Mouse (Mus musculus) ES-E14 (cell line): ENCODE results near the gene Zfp36l1. TPM values are rescaled to one million over a fixed set of nuclear protein-coding genes. Genes with fewer than 3 reads are reported as not detected.

ENCODE experiments used
- DNase-seq: peaks from one replicate; pipeline ENCODE4 v3.0.0-alpha.2; 2013; ENCODE audit warnings: low read depth, low spot score
- H3K27ac ChIP-seq: 2 replicates; pipeline ENCODE4 v1.5.1; 2012; ENCODE audit warnings: low read depth, mild to moderate bottlenecking, low read length, moderate library complexity, mixed read lengths; ENCODE audit not compliant: poor library complexity, insufficient read depth, severe bottlenecking
- H3K36me3 ChIP-seq: 2 replicates; pipeline ENCODE4 v1.6.1; 2012; ENCODE audit warnings: mild to moderate bottlenecking, low read length, moderate library complexity, mixed read lengths; ENCODE audit not compliant: control insufficient read depth, poor library complexity, insufficient read depth, severe bottlenecking
- H3K4me1 ChIP-seq, 2 experiments: fragments of 150-350 bp in 1 of 2; sonication (generic) in 1 of 2; 2 replicates each; pipeline ENCODE4 v1.6.1; 2012; ENCODE audit warnings: low read length in 2 of 2, mild to moderate bottlenecking in 1 of 2, mixed read lengths in 1 of 2; ENCODE audit not compliant: control insufficient read depth in 2 of 2, insufficient read depth in 2 of 2, poor library complexity in 1 of 2
- H3K4me3 ChIP-seq, 2 experiments: fragments of 150-350 bp in 1 of 2; sonication (generic) in 1 of 2; 2 replicates each; pipeline ENCODE4 v1.5.1; 2012; ENCODE audit warnings: low read length in 2 of 2, low read depth in 1 of 2, mild to moderate bottlenecking in 1 of 2, mixed read lengths in 1 of 2; ENCODE audit not compliant: insufficient read depth in 1 of 2, poor library complexity in 1 of 2, severe bottlenecking in 1 of 2
- H3K9ac ChIP-seq: 2 replicates; pipeline ENCODE4 v1.6.1; 2012; ENCODE audit warnings: low read depth, mild to moderate bottlenecking, low read length, mixed read lengths; ENCODE audit not compliant: poor library complexity, insufficient read depth, severe bottlenecking
- H3K9me3 ChIP-seq: fragments of 150-350 bp; sonication (generic); 2 replicates; pipeline ENCODE4 v1.6.1; 2012; ENCODE audit warnings: low read depth, mild to moderate bottlenecking, low read length; ENCODE audit not compliant: control insufficient read depth, insufficient read depth
- CHD2 ChIP-seq: IDR thresholded peaks from 2 replicates; pipeline ENCODE4 v1.6.1; 2014; ENCODE audit warnings: mild to moderate bottlenecking, low read depth, low read length, inconsistent platforms
- HCFC1 ChIP-seq: IDR thresholded peaks from 2 replicates; pipeline ENCODE4 v1.6.1; 2012; ENCODE audit warnings: low read length, inconsistent platforms, borderline replicate concordance; ENCODE audit not compliant: insufficient read depth
- MAFK ChIP-seq: IDR thresholded peaks from 2 replicates; pipeline ENCODE4 v1.6.1; 2014; ENCODE audit warnings: mild to moderate bottlenecking, low read depth, low read length, inconsistent platforms; ENCODE audit not compliant: insufficient read depth
- ZC3H11A ChIP-seq: IDR thresholded peaks from 2 replicates; pipeline ENCODE4 v1.6.1; 2012; ENCODE audit warnings: low read depth, mild to moderate bottlenecking, inconsistent platforms, low read length, borderline replicate concordance
- ZNF384 ChIP-seq: IDR thresholded peaks from 2 replicates; pipeline ENCODE4 v1.6.1; 2012; ENCODE audit warnings: low read depth, low read length, inconsistent platforms
- in situ Hi-C, 2 experiments: fragments of 600-800 bp; cut with MboI; formaldehyde crosslinking; loops; one replicate each; pipeline ENCODE4 v1.15.1; 2025; ENCODE audit warnings: low sequenced_read_pairs in 2 of 2, inconsistent platforms in 1 of 2; ENCODE audit not compliant: unreplicated experiment in 2 of 2
- total RNA-seq: library from RNA; depleted of rRNA; stranded (reverse); fragments of 300-350 nt; gene quantifications from 2 replicates; pipeline ENCODE4 v1.2.3, GENCODE M21; 2012

Gene Zfp36l1
- total RNA-seq, 1 experiment = 19.8 TPM

DNA sequence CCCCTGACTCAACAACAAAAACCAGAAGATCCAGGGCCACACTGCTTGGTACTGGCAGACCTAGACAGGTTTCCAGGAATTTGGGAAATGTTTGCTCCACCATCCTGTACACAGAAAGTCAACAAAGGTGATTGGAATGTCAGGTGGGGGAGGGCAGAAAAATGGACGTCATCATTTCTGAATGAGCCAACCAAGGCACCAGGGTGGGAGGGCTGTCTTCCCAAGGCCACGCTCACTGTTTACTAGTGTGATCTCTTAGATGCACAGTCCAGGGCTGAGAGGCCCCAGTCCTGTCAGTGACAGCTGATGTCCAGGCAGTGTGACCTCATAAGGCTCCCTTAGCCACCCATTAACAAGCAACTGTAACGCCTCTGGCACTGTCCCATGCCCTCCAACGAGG is 32.9 kb downstream of the Zfp36l1 start:
- H3K36me3 ChIP-seq = no peaks in the 10 kb centered on the region
- no peak overlapping the region for H3K9ac ChIP-seq
- H3K4me1 ChIP-seq = peaks cover 2 to 19% of the 10 kb centered on the region in 2 experiments; a peak in 3 of 4 replicates
- in situ Hi-C loops = no loop called here
- H3K9me3 ChIP-seq = no peaks in the 10 kb centered on the region
- no peak overlapping the region for H3K4me3 ChIP-seq
- TF ChIP-seq ZNF384 (no peak), CHD2 (no peak), MAFK (no peak), HCFC1 (no peak), ZC3H11A (no peak)
- H3K27ac ChIP-seq = no peak overlapping the region
- no peak for DNase-seq

DNA sequence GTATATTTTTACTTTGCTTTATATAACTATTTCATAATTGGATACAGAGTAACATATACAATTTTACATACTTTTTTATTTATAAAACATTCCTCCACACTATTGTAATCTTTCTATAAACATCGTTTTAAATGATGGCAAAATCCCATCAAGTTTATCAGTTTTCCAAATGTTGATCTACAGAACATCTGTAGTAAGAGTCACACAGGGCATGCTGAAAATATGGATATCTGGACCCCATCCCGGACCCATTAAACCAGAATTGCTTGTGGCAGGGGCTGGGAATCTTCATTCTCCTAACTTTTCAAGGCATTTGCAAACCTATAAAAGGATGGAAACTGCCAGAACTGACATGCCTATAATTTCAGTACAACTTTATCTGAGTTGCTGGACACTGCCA is 38.5 kb downstream of the Zfp36l1 start:
- H3K4me3 ChIP-seq = no peak overlapping the region
- no peak overlapping the region for H3K27ac ChIP-seq
- peaks cover 0 to 3% of the 10 kb centered on the region in 2 experiments; a peak in 3 of 4 replicates for H3K4me1 ChIP-seq
- DNase-seq = no peak
- no peaks in the 10 kb centered on the region for H3K9me3 ChIP-seq
- in situ Hi-C loops = no loop called here
- TF ChIP-seq CHD2 (no peak), HCFC1 (no peak), ZNF384 (no peak), ZC3H11A (no peak), MAFK (no peak)
- H3K9ac ChIP-seq = no peak overlapping the region
- no peaks in the 10 kb centered on the region for H3K36me3 ChIP-seq

DNA sequence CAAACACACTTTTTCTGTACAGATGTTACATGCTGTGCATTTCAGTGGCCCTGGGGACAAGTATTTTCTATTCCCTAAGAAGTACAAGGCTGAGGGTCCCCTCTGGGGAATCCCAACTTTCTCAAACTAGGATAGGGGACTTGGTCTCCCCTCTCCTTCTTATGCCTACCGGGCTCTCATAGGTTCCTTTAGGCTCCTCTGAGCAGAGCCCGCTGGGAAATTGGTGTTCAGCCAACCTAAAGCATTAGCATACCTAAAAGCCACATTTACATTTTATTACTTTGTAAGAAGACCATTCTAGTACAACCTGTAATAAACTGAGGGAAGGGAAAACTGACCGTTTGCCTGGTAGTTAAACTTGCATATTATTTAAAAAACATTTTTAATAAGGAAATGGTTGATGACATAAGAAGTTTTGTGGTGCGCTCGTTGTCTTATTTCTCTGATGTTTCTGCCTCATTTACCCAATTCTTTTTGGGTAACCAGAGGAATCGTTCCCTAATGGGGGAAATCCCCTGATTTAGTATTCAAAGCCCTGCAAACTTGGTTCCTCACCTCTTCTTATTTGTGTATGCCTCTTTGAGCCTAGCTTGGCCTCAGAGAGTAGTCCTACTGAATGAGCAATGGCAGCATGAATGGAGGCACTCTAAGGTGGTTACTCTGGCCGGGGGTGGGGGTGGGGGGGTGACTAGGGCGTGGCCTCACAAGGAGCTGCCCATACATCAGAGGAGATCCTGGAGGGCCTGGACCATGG is 42.1 kb downstream of the Zfp36l1 start:
- Histone ChIP-seq H3K9me3 (no peaks in the 10 kb centered on the region), H3K9ac (no peak overlapping the region), H3K4me3 (no peak overlapping the region), H3K27ac (no peak overlapping the region), H3K36me3 (no peaks in the 10 kb centered on the region), H3K4me1 (peaks cover 0 to 5% of the 10 kb centered on the region in 2 experiments; a peak in 3 of 4 replicates)
- in situ Hi-C loops = no loop called here
- no peak for TF ChIP-seq CHD2
- TF ChIP-seq ZC3H11A = no peak
- TF ChIP-seq HCFC1 = no peak
- no peak for TF ChIP-seq MAFK
- TF ChIP-seq ZNF384 = no peak
- no peak for DNase-seq

DNA sequence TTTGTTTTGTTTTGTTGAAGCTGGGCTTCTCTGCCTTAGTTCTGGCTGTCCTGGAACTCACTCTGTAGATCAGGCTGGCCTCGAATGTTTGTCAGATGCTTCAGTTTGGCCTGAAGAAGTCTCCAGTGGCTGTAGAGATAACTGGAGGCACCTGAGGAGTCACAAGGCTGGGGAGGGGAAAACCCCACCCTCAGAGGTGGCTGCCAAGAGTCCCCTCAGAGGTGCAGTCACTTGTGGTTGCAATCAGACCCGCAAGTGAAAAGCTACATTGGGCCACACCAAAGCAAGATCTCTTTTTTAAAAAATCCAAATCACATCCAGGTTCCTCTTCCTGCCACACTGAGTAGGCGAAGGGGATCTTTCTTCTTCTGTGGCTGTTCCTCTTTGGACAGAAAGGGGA is 43.8 kb downstream of the Zfp36l1 start:
- Histone ChIP-seq H3K9ac (no peak overlapping the region), H3K9me3 (no peaks in the 10 kb centered on the region), H3K36me3 (no peaks in the 10 kb centered on the region), H3K4me3 (no peak overlapping the region), H3K4me1 (peaks cover 0 to 5% of the 10 kb centered on the region in 2 experiments; a peak in 3 of 4 replicates), H3K27ac (no peak overlapping the region)
- DNase-seq = no peak
- in situ Hi-C loops = no loop called here
- TF ChIP-seq HCFC1 (no peak), CHD2 (no peak), MAFK (no peak), ZC3H11A (no peak), ZNF384 (no peak)
